Mouse (Mus musculus) MEL (cell line): ENCODE measurements around the gene Bmpr1a. TPM values are rescaled to one million over a fixed set of nuclear protein-coding genes. Genes with fewer than 3 reads are reported as not detected.

ENCODE experiments used
- DNase-seq: peaks from one replicate; pipeline ENCODE4 v3.0.0; 2011; ENCODE audit warnings: low read depth, low spot score
- H3K27ac ChIP-seq: 2 replicates; pipeline ENCODE4 v1.5.1; 2012; ENCODE audit warnings: low read depth, mild to moderate bottlenecking, control low read depth, low read length, moderate library complexity; ENCODE audit not compliant: control insufficient read depth
- H3K27me3 ChIP-seq, 2 experiments: fragments of 150-350 bp in 1 of 2; sonication (generic) in 1 of 2; 2 replicates each; pipeline ENCODE4 v1.6.1; 2012; ENCODE audit warnings: low read length in 2 of 2, mild to moderate bottlenecking in 2 of 2, improper control_type of control experiment in 1 of 2, moderate library complexity in 1 of 2; ENCODE audit not compliant: insufficient read depth in 2 of 2, control insufficient read depth in 1 of 2
- H3K36me3 ChIP-seq, 2 experiments: 2 replicates each; pipeline ENCODE4 v1.6.1; 2012 to 2014; ENCODE audit warnings: low read length in 2 of 2, improper control_type of control experiment in 1 of 2, inconsistent platforms in 1 of 2, mild to moderate bottlenecking in 1 of 2; ENCODE audit not compliant: insufficient read depth in 2 of 2, control insufficient read depth in 1 of 2
- H3K4me1 ChIP-seq, 2 experiments: fragments of 150-350 bp in 1 of 2; sonication (generic) in 1 of 2; 2 replicates each; pipeline ENCODE4 v1.6.1; 2012; ENCODE audit warnings: low read length in 2 of 2, improper control_type of control experiment in 1 of 2, mild to moderate bottlenecking in 1 of 2; ENCODE audit not compliant: insufficient read depth in 2 of 2, control insufficient read depth in 1 of 2
- H3K4me3 ChIP-seq, 2 experiments: fragments of 150-350 bp in 1 of 2; sonication (generic) in 1 of 2; 2 replicates each; pipeline ENCODE4 v1.5.1; 2012; ENCODE audit warnings: low read depth in 2 of 2, low read length in 2 of 2, mild to moderate bottlenecking in 2 of 2, moderate library complexity in 2 of 2, control low read depth in 1 of 2, improper control_type of control experiment in 1 of 2; ENCODE audit not compliant: control insufficient read depth in 1 of 2, insufficient read depth in 1 of 2
- H3K79me2 ChIP-seq: 2 replicates; pipeline ENCODE4 v1.6.1; 2012; ENCODE audit warnings: mild to moderate bottlenecking, low read length, moderate library complexity; ENCODE audit not compliant: control insufficient read depth, poor library complexity, insufficient read depth
- H3K9ac ChIP-seq: 2 replicates; pipeline ENCODE4 v1.6.1; 2012; ENCODE audit warnings: low read depth, mild to moderate bottlenecking, control low read depth, low read length, moderate library complexity; ENCODE audit not compliant: control insufficient read depth, poor library complexity, severe bottlenecking
- H3K9me3 ChIP-seq: fragments of 150-350 bp; sonication (generic); replicated peaks from 2 replicates; pipeline ENCODE4 v1.6.1; 2012; ENCODE audit warnings: mild to moderate bottlenecking, low read length, improper control_type of control experiment, moderate library complexity; ENCODE audit not compliant: insufficient read depth
- BHLHE40 ChIP-seq: IDR thresholded peaks from 2 replicates; pipeline ENCODE4 v1.6.1; 2012; ENCODE audit warnings: low read depth, mild to moderate bottlenecking, inconsistent platforms, low read length, improper control_type of control experiment, borderline replicate concordance
- E2F4 ChIP-seq: IDR thresholded peaks from 2 replicates; pipeline ENCODE4 v1.6.1; 2011; ENCODE audit warnings: low read depth, low read length, improper control_type of control experiment, borderline replicate concordance
- ELF1 ChIP-seq: IDR thresholded peaks from 2 replicates; pipeline ENCODE4 v1.6.1; 2014; ENCODE audit warnings: low read depth, mild to moderate bottlenecking, inconsistent platforms, low read length, improper control_type of control experiment, moderate library complexity
- GATA1 ChIP-seq: IDR thresholded peaks from 2 replicates; pipeline ENCODE4 v1.6.1; 2011; ENCODE audit warnings: low read depth, low read length, improper control_type of control experiment
- MAFK ChIP-seq: IDR thresholded peaks from 2 replicates; pipeline ENCODE4 v1.6.1; 2011; ENCODE audit warnings: low read depth, mild to moderate bottlenecking, low read length, improper control_type of control experiment, borderline replicate concordance
- MAZ ChIP-seq: IDR thresholded peaks from 2 replicates; pipeline ENCODE4 v1.6.1; 2012; ENCODE audit warnings: low read depth, mild to moderate bottlenecking, inconsistent platforms, low read length, improper control_type of control experiment
- MEF2A ChIP-seq: IDR thresholded peaks from 2 replicates; pipeline ENCODE4 v1.6.1; 2014; ENCODE audit warnings: low read depth, mild to moderate bottlenecking, inconsistent platforms, low read length, improper control_type of control experiment; ENCODE audit not compliant: poor library complexity, insufficient replicate concordance, severe bottlenecking; ENCODE audit errors: extremely low read depth
- POLR2AphosphoS2 ChIP-seq: IDR thresholded peaks from 2 replicates; pipeline ENCODE4 v1.6.1; 2011; ENCODE audit warnings: low read length, improper control_type of control experiment
- SMC3 ChIP-seq: IDR thresholded peaks from 2 replicates; pipeline ENCODE4 v1.6.1; 2011; ENCODE audit warnings: low read depth, low read length, improper control_type of control experiment
- TBP ChIP-seq: IDR thresholded peaks from 2 replicates; pipeline ENCODE4 v1.8.0; 2011; ENCODE audit warnings: low read depth, low read length, improper control_type of control experiment
- UBTF ChIP-seq: IDR thresholded peaks from 2 replicates; pipeline ENCODE4 v1.6.1; 2012; ENCODE audit warnings: low read depth, mild to moderate bottlenecking, inconsistent platforms, low read length, improper control_type of control experiment, moderate library complexity, borderline replicate concordance; ENCODE audit not compliant: insufficient read depth
- USF2 ChIP-seq, 2 experiments: IDR thresholded peaks; 2 replicates each; pipeline ENCODE4 v1.6.1; 2011 to 2012; ENCODE audit warnings: improper control_type of control experiment in 2 of 2, low read length in 2 of 2, borderline replicate concordance in 1 of 2, inconsistent platforms in 1 of 2, low read depth in 1 of 2, mild to moderate bottlenecking in 1 of 2; ENCODE audit not compliant: insufficient read depth in 1 of 2
- ZKSCAN1 ChIP-seq: IDR thresholded peaks from 2 replicates; pipeline ENCODE4 v1.6.1; 2012; ENCODE audit warnings: low read depth, mild to moderate bottlenecking, inconsistent platforms, low read length, improper control_type of control experiment, moderate library complexity
- ZMIZ1 ChIP-seq: IDR thresholded peaks from 2 replicates; pipeline ENCODE4 v1.6.1; 2012; ENCODE audit warnings: low read depth, mild to moderate bottlenecking, inconsistent platforms, low read length, improper control_type of control experiment, moderate library complexity
- polyA plus RNA-seq, 2 experiments: library from polyadenylated mRNA; stranded (reverse) in 1 of 2; unstranded in 1 of 2; fragments of >175 nt in 1 of 2; fragments of >200 nt in 1 of 2; gene quantifications; 2 replicates each; pipeline versions ENCODE4 v1.2.1 to v1.2.4; 2012; ENCODE audit warnings: low replicate concordance in 2 of 2, low read depth in 1 of 2; ENCODE audit not compliant: insufficient read length in 2 of 2, insufficient read depth in 1 of 2, missing spikeins in 1 of 2
- total RNA-seq: library from RNA; depleted of rRNA; stranded (reverse); fragments of 300-350 nt; gene quantifications from 2 replicates; pipeline ENCODE4 v1.2.3, GENCODE M21; 2012

Gene Bmpr1a
- total and polyA plus RNA-seq, 3 experiments = 3.1 TPM; not detected in 1

- H3K27ac ChIP-seq = no peak overlapping the region
- H3K27me3 ChIP-seq = no peaks in the 10 kb centered on the region
- TF ChIP-seq E2F4 = no peak
- no peak for TF ChIP-seq TBP
- TF ChIP-seq ZMIZ1 = no peak
- TF ChIP-seq ZKSCAN1 = no peak
- no peak for TF ChIP-seq POLR2AphosphoS2
- TF ChIP-seq USF2 (IDR thresholded peaks at IDR 0.05; ENCODE audit: borderline replicate concordance in 1 of 2, insufficient read depth in 1 of 2, low read depth in 1 of 2, low read length in 2 of 2) = no peak
- no peak for TF ChIP-seq MEF2A
- TF ChIP-seq GATA1 = no peak
- no peak for TF ChIP-seq BHLHE40
- no peak for TF ChIP-seq SMC3
- TF ChIP-seq UBTF = no peak
- TF ChIP-seq, all 39 proteins: peak for 0
- H3K9ac ChIP-seq = no peak overlapping the region
- H3K36me3 ChIP-seq = no peaks in the 10 kb centered on the region
- H3K4me1 ChIP-seq = peaks cover 0 to 2% of the 10 kb centered on the region in 2 experiments; a peak in 1 of 4 replicates
- no peaks in the 10 kb centered on the region for H3K9me3 ChIP-seq
- no peak overlapping the region for H3K4me3 ChIP-seq
- DNase-seq = no peak
- H3K79me2 ChIP-seq = no peaks in the 10 kb centered on the region
Measured at GRCm38 (mm10) chr14:34378560-34379331, 124.4 kb downstream of the Bmpr1a start.

GRCm38 (mm10) chr14:34377121-34377520 is 126.0 kb downstream of the Bmpr1a start:
- Histone ChIP-seq H3K4me3 (no peak overlapping the region), H3K9me3 (no peaks in the 10 kb centered on the region), H3K27ac (no peak overlapping the region)
- DNase-seq = no peak
- no peak for TF ChIP-seq MAFK
- no peak for TF ChIP-seq GATA1
- TF ChIP-seq E2F4 = no peak
- no peak for TF ChIP-seq ELF1
- TF ChIP-seq MAZ = no peak
- TF ChIP-seq, all 39 proteins: peak for 0
- Histone ChIP-seq H3K27me3 (no peaks in the 10 kb centered on the region), H3K36me3 (no peaks in the 10 kb centered on the region), H3K79me2 (no peaks in the 10 kb centered on the region), H3K4me1 (no peaks in the 10 kb centered on the region), H3K9ac (no peak overlapping the region)
